Mouse (Mus musculus) cortical plate, adult 2 months (tissue): ENCODE results near the gene Nepn. TPM values are rescaled to one million over a fixed set of nuclear protein-coding genes. Genes with fewer than 3 reads are reported as not detected.

Experiments
- H3K27ac ChIP-seq: fragments of 200-500 bp; 2 replicates; pipeline ENCODE4 v1.5.1; 2012; ENCODE audit warnings: low read length, control low read depth, inconsistent platforms; ENCODE audit not compliant: insufficient read depth
- H3K4me1 ChIP-seq: fragments of 200-500 bp; 2 replicates; pipeline ENCODE4 v1.6.1; 2011; ENCODE audit warnings: low read length; ENCODE audit not compliant: control insufficient read depth, insufficient read depth
- H3K4me3 ChIP-seq: fragments of 200-500 bp; 2 replicates; pipeline ENCODE4 v1.5.1; 2011; ENCODE audit warnings: mild to moderate bottlenecking, low read length, control low read depth; ENCODE audit not compliant: insufficient read depth
- CTCF ChIP-seq: fragments of 200-500 bp; IDR thresholded peaks from 2 replicates; pipeline ENCODE4 v1.5.1; 2011; ENCODE audit warnings: mild to moderate bottlenecking, control low read depth, low read length; ENCODE audit not compliant: insufficient read depth; ENCODE audit errors: extremely low read depth
- POLR2A ChIP-seq: fragments of 200-500 bp; IDR thresholded peaks from 2 replicates; pipeline ENCODE4 v1.6.1; 2011; ENCODE audit warnings: mild to moderate bottlenecking, low read length, control low read depth; ENCODE audit not compliant: insufficient read depth; ENCODE audit errors: extremely low read depth
- polyA plus RNA-seq: library from polyadenylated mRNA; depleted of rRNA; stranded (reverse); fragments of >200 nt; gene quantifications from 2 replicates; pipeline ENCODE4 v1.2.3, GENCODE M21; 2012

Nepn gene
- polyA plus RNA-seq, 1 experiment: 0.08 TPM

DNA sequence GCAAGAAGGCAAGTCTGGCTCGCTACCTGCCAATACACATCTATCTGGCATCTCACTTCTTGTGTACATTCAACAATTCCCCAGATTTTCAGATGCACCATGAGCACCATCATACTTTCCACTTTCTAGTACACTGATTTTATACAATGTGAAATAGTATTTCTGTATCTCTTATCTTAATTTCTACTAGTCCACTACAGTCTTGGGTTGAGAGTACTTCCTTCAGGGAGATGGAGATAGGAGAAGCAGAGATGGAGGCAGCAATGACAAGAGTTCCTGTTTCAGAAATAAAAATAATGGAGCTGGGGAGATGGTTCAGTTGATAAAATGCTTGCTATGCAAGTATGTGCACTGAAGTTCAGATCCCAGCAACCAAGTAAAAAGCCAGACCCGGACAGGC, 11.0 kb upstream of the Nepn start:
- H3K4me3 ChIP-seq: no peak overlapping the region
- peaks cover 2% of the 10 kb centered on the region; the same call in 1 of the 2 replicates for H3K4me1 ChIP-seq
- TF ChIP-seq POLR2A (no peak), CTCF (no peak)
- no peak overlapping the region for H3K27ac ChIP-seq

DNA sequence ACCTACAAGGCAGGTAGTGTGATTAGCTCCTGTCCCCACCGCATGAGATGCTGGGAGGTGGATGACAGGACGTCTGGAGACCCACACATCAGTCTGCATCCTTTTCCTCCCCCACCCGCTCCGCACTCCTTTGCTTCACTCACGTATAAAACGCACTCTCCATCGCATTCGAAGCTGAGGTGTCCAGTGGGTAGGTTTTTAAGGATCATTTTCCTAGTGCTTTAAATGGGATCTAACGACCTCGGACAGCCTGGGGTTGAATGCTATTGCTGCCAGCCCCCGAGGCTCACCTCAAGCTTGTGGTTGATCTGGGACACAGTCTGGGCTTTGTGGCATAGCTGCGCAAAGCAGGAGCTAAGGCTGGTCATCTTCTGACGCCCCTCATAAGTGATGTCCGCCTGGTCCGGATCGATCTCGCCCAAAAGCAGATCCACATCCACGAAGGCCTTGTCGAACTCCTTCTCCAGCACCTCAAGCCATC, 7.4 kb upstream of the Nepn start:
- TF ChIP-seq CTCF (no peak), POLR2A (peak; percentile 31; the same call in 1 of the 2 replicates)
- Histone ChIP-seq H3K4me1 (peaks cover 3% of the 10 kb centered on the region; the same call in 1 of the 2 replicates), H3K4me3 (peak overlapping the region; percentile 99), H3K27ac (peak overlapping the region; percentile 67)

DNA sequence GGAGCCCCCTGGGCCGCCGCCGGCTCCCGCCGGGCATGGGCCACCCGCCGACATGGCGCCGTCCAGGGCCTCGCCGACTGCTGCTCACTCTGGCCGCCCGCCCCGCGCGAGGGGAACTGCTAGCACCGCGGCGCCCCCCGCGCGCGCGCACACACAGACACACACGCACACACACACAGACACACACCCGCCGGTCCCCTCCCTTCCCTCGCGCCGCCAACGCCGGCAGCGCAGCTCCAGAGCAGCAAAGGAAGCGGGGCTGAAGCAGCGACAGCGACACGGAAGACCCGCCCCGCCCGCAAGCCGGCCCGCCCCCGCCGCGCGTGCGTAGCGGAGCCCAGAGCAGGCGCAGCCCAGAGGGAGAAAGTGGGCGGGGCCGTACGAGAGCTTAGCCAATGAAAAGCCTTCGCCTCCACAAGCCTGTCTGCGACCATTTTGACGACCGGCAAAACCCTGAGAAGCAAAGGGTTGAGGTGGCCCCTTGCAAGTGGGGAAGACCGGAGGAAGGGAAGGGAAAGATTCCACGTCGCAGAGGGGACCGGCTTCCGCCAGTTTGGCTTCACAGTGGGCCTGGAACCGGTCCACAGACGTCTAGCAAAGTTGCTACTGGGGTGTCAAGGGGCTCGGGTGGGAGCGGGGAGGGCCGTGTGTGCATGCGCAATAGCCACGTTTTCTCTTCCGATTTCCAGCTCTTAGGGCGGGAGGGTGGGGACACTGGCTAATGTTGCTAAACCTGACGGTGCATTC, 6.8 kb upstream of the Nepn start, which contains the start of gene Gopc:
Gopc (minus strand) TSS at position 280 of the 747 bp plus-strand sequence.
- H3K4me3 ChIP-seq: peak within 1 kb of the TSS; percentile 99

DNA sequence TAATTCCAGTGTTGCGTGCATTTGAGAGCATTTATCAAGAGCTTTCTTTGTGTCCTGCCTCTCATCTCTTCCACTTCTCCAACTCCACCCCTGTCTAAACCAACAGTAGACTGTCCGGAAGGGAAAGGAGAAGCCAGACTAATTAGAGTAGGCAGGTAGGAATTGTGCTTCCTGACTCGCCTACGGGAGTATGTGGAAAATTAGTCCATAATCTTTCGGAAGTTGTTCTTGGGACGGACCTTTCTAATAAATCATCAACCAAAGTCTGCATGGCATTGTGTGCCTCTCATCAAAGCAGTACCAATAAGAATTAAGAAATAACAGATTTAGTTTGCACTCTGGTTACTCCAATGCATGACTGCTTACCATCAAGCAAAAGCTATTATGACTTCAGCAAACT, 5.8 kb upstream of the Nepn start:
- peaks cover 3% of the 10 kb centered on the region; the same call in 1 of the 2 replicates for H3K4me1 ChIP-seq
- TF ChIP-seq POLR2A (no peak), CTCF (no peak)
- H3K27ac ChIP-seq: no peak overlapping the region
- peak overlapping the region; percentile 99 for H3K4me3 ChIP-seq

More for the DNA sequence above, 6.8 kb upstream of the Nepn start, which contains the start of gene Gopc:
- peaks cover 3% of the 10 kb centered on the region; the same call in 1 of the 2 replicates for H3K4me1 ChIP-seq
- TF ChIP-seq CTCF: no peak
- TF ChIP-seq POLR2A: peak; percentile 87
- H3K27ac ChIP-seq: peak within 1 kb of the TSS; percentile 85

DNA sequence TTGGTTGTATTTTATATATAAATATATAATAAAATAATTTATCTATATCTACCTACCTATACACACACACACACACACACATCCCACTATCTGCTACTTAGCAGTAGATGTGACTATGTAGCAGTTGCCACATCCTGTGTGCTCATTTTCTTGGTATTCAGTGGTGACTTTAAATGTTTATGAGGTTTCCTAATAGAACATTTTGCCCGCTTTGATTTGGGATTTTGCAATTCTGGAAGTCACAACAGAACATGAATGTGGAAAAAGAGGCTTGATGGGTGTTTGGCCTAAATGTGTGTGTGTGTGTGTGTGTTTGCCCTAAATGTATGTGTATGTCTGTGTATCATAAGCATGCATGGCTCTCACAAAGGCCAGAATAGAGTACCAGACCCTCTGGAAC, 5.2 kb upstream of the Nepn start:
- TF ChIP-seq CTCF (no peak), POLR2A (no peak)

DNA sequence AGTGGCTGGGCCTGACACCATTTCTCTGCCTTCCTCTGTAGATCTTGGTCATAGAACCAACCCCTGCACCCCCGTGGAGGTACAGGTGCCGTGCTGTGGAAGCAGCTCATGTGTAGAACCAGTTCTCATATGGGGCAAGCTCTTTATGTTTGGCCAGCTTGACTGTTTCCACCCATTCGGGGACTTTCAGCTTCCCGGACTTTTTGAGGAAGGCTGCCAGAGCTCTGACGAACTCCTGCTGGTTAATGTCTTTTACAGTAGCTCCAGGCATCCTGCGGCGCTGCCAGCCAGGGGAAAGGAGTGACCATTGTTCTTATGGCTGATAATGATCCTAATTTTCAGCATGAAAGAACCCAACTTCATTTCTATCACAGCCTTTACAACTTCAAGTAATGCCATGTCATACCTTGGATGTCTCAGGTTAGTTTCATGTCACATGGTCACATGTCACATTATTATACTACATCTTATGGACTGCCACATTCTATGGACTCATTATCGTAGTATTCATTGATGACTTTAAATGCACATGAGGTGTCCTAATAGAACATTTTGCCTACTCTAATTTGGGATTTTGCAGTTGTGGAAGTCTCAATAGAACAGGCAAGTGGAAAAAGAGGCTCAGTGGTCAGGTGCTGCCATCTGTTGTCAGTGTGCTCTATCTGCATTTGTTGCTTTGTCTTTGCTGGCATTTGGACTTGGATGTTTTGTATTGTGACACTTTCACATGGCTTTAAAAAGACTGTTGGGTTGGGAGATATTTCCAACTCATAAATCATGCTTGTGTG, 3.8 kb upstream of the Nepn start:
- TF ChIP-seq CTCF (peak; percentile 97), POLR2A (no peak)
- H3K27ac ChIP-seq: no peak overlapping the region
- H3K4me3 ChIP-seq: no peak overlapping the region
- peaks cover 3% of the 10 kb centered on the region; the same call in 1 of the 2 replicates for H3K4me1 ChIP-seq

More for the DNA sequence above, 5.2 kb upstream of the Nepn start:
- Histone ChIP-seq H3K27ac (no peak overlapping the region), H3K4me1 (peaks cover 3% of the 10 kb centered on the region; the same call in 1 of the 2 replicates), H3K4me3 (peak overlapping the region; percentile 99; the same call in 1 of the 2 replicates)

DNA sequence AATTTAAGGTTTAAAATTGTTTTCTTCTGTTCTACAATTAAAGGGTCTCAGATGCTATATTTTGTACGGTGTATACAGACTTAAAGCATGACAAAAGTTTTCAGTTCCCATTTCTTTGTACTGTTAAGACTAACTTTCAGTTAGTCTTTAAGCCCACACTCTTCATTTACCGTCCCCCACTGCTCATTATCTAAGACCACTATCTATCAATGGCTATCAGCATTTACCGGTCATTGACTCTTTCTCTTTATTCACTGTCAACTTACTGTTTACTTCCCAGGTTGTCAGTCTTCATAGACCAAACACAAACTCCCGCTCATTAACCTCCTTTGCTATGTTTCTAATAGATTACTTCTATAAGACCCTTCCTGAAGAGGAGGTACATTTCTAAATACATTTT, 1.6 kb upstream of the Nepn start:
- no peak overlapping the region for H3K4me3 ChIP-seq
- H3K4me1 ChIP-seq: peaks cover 3% of the 10 kb centered on the region; the same call in 1 of the 2 replicates
- no peak overlapping the region for H3K27ac ChIP-seq
- no peak for TF ChIP-seq CTCF

DNA sequence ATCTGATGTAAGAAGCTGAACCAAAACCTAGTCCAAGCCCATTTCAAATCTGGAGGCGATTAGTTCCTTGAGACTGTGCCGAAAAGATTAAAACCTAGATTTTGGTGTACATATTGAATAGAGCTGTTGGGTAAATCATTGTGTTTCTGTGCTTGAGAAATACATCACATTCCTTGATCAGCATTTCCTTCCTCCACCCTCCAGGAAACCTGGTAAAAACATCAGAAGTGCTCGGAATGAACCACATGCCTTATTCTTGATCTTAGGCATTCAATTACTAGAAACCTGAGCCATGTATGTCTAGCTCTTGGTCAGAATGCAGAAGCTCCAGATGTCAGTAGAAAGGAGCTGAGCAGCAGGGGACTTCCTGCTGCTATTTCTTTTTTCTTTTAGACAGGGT, 666 bp downstream of the Nepn start:
- H3K4me3 ChIP-seq: no peak overlapping the region
- no peaks in the 10 kb centered on the region for H3K4me1 ChIP-seq
- no peak overlapping the region for H3K27ac ChIP-seq
- TF ChIP-seq CTCF (no peak), POLR2A (no peak)

DNA sequence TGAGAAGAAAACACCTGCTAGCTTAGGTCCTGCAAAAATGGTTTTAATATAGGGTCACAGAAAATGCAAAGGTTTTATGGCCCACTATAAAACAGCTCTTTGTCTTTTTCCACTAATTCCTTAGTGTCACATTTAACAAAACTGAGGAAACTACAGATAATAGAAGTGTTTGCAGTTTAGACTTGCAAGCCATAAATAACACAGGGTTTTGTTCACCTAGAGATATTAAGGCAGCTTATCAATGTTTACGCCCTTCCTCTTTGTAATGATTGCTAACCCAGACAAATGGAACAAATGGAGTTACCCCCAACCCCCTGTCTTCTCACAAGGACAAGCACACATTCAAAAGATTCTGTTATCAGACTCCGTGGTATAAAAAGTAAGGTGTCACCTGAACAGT, 2.4 kb downstream of the Nepn start:
- no peaks in the 10 kb centered on the region for H3K4me1 ChIP-seq
- no peak overlapping the region for H3K27ac ChIP-seq
- H3K4me3 ChIP-seq: no peak overlapping the region
- no peak for TF ChIP-seq POLR2A

DNA sequence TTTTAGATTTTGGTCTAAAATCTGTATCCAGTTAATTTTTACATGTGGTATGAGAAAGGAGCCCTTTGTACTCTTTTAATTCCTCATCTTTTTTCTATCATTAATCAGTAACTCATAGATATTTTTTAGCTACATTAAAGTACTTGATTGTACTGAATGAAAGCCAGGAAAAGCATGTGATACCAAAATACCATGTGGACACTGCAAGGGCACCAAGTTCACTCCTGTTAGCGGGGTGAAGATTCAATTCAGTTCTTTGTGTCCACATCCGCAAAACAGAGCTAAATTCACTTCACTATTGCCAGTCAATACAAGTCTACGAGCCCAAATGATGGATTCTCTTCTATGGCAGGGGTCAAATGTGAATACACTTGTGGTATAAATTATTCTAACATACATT, 7.9 kb downstream of the Nepn start:
- TF ChIP-seq POLR2A (no peak), CTCF (no peak)
- H3K27ac ChIP-seq: no peak overlapping the region
- H3K4me3 ChIP-seq: no peak overlapping the region
- no peaks in the 10 kb centered on the region for H3K4me1 ChIP-seq
